Mouse (Mus musculus) layer of hippocampus, postnatal 36 days (tissue): ENCODE data around the gene Ngf. TPM values are rescaled to one million over a fixed set of nuclear protein-coding genes. Genes with fewer than 3 reads are reported as not detected.

Source experiments
- DNase-seq, 2 experiments: peaks; one replicate each; pipeline ENCODE4 v3.0.0; 2022
- total RNA-seq, 2 experiments: library from RNA; stranded (reverse); gene quantifications; 2 replicates each; pipeline ENCODE4 v1.2.3; 2021

The Ngf gene
- total RNA-seq, 2 experiments from 2014 or later, result 12.0 to 12.3 TPM

GRCm38 (mm10) chr3:102507666-102508260 is 38.0 kb downstream of the Ngf start:
- DNase-seq, result no peak

GRCm38 (mm10) chr3:102508455-102508854 is 38.7 kb downstream of the Ngf start:
- no peak for DNase-seq

- no peak for DNase-seq
Measured at GRCm38 (mm10) chr3:102509601-102510000, 39.9 kb downstream of the Ngf start.

- DNase-seq, result no peak
Measured at GRCm38 (mm10) chr3:102516937-102517336, 47.2 kb downstream of the Ngf start.

- DNase-seq, result no peak
Measured at GRCm38 (mm10) chr3:102521061-102521460, 51.3 kb downstream of the Ngf start.

GRCm38 (mm10) chr3:102523711-102524110 is 54.0 kb downstream of the Ngf start:
- no peak for DNase-seq

GRCm38 (mm10) chr3:102524951-102525350 is 55.2 kb downstream of the Ngf start:
- DNase-seq, result no peak

GRCm38 (mm10) chr3:102525856-102526255 is 56.1 kb downstream of the Ngf start:
- DNase-seq, result no peak

- no peak for DNase-seq
Measured at GRCm38 (mm10) chr3:102526481-102526880, 56.8 kb downstream of the Ngf start.

GRCm38 (mm10) chr3:102534744-102535143 is 65.0 kb downstream of the Ngf start:
- DNase-seq, result no peak

GRCm38 (mm10) chr3:102543646-102544045 is 73.9 kb downstream of the Ngf start:
- DNase-seq, result no peak

GRCm38 (mm10) chr3:102547536-102547935 is 77.8 kb downstream of the Ngf start:
- DNase-seq, result no peak

GRCm38 (mm10) chr3:102553935-102554670 is 84.4 kb downstream of the Ngf start:
- DNase-seq, result no peak

- DNase-seq, result no peak
Measured at GRCm38 (mm10) chr3:102556108-102556507, 86.4 kb downstream of the Ngf start.

GRCm38 (mm10) chr3:102556645-102557044 is 86.9 kb downstream of the Ngf start:
- no peak for DNase-seq
